In genomic region chr7:118126219-118126875, GRCm38 (mm10) we compare ENCODE assay signal across 10 mouse cellular contexts. TPM values are rescaled to one million over a fixed set of nuclear protein-coding genes. Genes with fewer than 3 reads are reported as not detected.
A peak's percentile ranks its signal among the peaks of the same experiment; 100 is the strongest.
DNase-seq lines count a peak whose midpoint lies in the region; ATAC-seq and TF ChIP-seq lines count a peak whose summit lies in the region.
"Had no signal": no experiment of that assay in that cellular context is flagged by ENCODE, and none has a peak within 500 bp of the region (broad histone marks: within the 10 kb centered on the region; RNA-seq: fewer than 3 reads in every experiment).

No protein-coding gene starts in this region.

- H3K4me2 ChIP-seq in intestine, embryonic 14.5 days (ENCODE audit: low read length) = peak overlapping the region; percentile 75
- no peak overlapping the region for H3K4me2 ChIP-seq in intestine, postnatal 0 days (replicated peaks; ENCODE audit: low read depth)
- peak overlapping the region; percentile 77 for H3K4me2 ChIP-seq in midbrain, embryonic 13.5 days (replicated peaks)
- H3K4me2 ChIP-seq in midbrain, embryonic 16.5 days (ENCODE audit: low read length) = no peak overlapping the region
- peak overlapping the region; percentile 80 for H3K4me2 ChIP-seq in forebrain, embryonic 13.5 days
- peak overlapping the region; percentile 67 for H3K4me2 ChIP-seq in stomach, embryonic 16.5 days (ENCODE audit: low read depth, low read length)

- H3K27ac ChIP-seq in intestine, embryonic 14.5 days (ENCODE audit: low read depth) = no peak overlapping the region
- H3K27ac ChIP-seq in intestine, postnatal 0 days (ENCODE audit: low read depth, low read length) = no peak overlapping the region
- no peak overlapping the region for H3K27ac ChIP-seq in midbrain, embryonic 13.5 days
- no peak overlapping the region for H3K27ac ChIP-seq in midbrain, embryonic 16.5 days (ENCODE audit: low read length)
- H3K27ac ChIP-seq in forebrain, embryonic 13.5 days = no peak overlapping the region
- no peak overlapping the region for H3K27ac ChIP-seq in stomach, embryonic 16.5 days (ENCODE audit: low read length)
- H3K27ac ChIP-seq: neural tube, embryonic 15.5 days had no signal

- DNase-seq in intestine, embryonic 14.5 days (ENCODE audit: low spot score) = no peak
- no peak for DNase-seq in urinary bladder, postnatal 14 days (ENCODE audit: low spot score)
- DNase-seq: thymus, adult 18-20 months had no signal

- no peaks in the 10 kb centered on the region for H3K9me3 ChIP-seq in intestine, embryonic 14.5 days (ENCODE audit: control insufficient read depth, low read length)
- H3K9me3 ChIP-seq in intestine, postnatal 0 days (ENCODE audit: control insufficient read depth) = no peaks in the 10 kb centered on the region
- no peaks in the 10 kb centered on the region for H3K9me3 ChIP-seq in midbrain, embryonic 13.5 days
- no peaks in the 10 kb centered on the region for H3K9me3 ChIP-seq in midbrain, embryonic 16.5 days (replicated peaks; ENCODE audit: control insufficient read depth, low read length, poor library complexity, severe bottlenecking)
- H3K9me3 ChIP-seq in forebrain, embryonic 13.5 days (replicated peaks) = no peaks in the 10 kb centered on the region
- no peaks in the 10 kb centered on the region for H3K9me3 ChIP-seq in stomach, embryonic 16.5 days (replicated peaks; ENCODE audit: control insufficient read depth, low read length)
- H3K9me3 ChIP-seq: megakaryocyte, embryonic 14.5 days; neural tube, embryonic 15.5 days had no signal

- 0 out of 2 replicates have a peak overlapping the region, but pooled peaks have one; percentile 1 for H3K4me3 ChIP-seq in intestine, embryonic 14.5 days (ENCODE audit: low read depth, low read length)
- no peak overlapping the region for H3K4me3 ChIP-seq in intestine, postnatal 0 days (ENCODE audit: low read depth, low read length)
- H3K4me3 ChIP-seq in midbrain, embryonic 13.5 days (replicated peaks) = 0 out of 2 replicates have a peak overlapping the region, but pooled peaks have one; percentile 0
- no peak overlapping the region for H3K4me3 ChIP-seq in midbrain, embryonic 16.5 days (ENCODE audit: low read depth, low read length)
- no peak overlapping the region; the same call in 1 of the 2 replicates for H3K4me3 ChIP-seq in forebrain, embryonic 13.5 days
- no peak overlapping the region for H3K4me3 ChIP-seq in stomach, embryonic 16.5 days (replicated peaks; ENCODE audit: low read length)
- H3K4me3 ChIP-seq: megakaryocyte, embryonic 14.5 days; neural tube, embryonic 15.5 days had no signal

- H3K9ac ChIP-seq in intestine, embryonic 14.5 days (ENCODE audit: low read length) = no peak overlapping the region
- no peak overlapping the region for H3K9ac ChIP-seq in intestine, postnatal 0 days (ENCODE audit: low read depth, low read length)
- H3K9ac ChIP-seq in midbrain, embryonic 13.5 days (replicated peaks) = 0 out of 2 replicates have a peak overlapping the region, but pooled peaks have one; percentile 32
- H3K9ac ChIP-seq in midbrain, embryonic 16.5 days (ENCODE audit: low read depth, low read length) = no peak overlapping the region
- H3K9ac ChIP-seq in forebrain, embryonic 13.5 days = peak overlapping the region; percentile 45; the same call in 1 of the 2 replicates
- H3K9ac ChIP-seq in stomach, embryonic 16.5 days (ENCODE audit: low read length) = no peak overlapping the region
- H3K9ac ChIP-seq: neural tube, embryonic 15.5 days had no signal

- no peak for TF ChIP-seq CTCF in intestine, postnatal 0 days (IDR thresholded peaks at IDR 0.05; ENCODE audit: low read depth)

- peaks cover 21% of the 10 kb centered on the region for H3K4me1 ChIP-seq in intestine, embryonic 14.5 days (replicated peaks; ENCODE audit: control insufficient read depth, insufficient read depth, low read length)
- H3K4me1 ChIP-seq in intestine, postnatal 0 days (replicated peaks; ENCODE audit: control insufficient read depth, insufficient read depth, low read length) = peaks cover 4% of the 10 kb centered on the region; the same call in 1 of the 2 replicates
- peaks cover 37% of the 10 kb centered on the region for H3K4me1 ChIP-seq in midbrain, embryonic 13.5 days (replicated peaks)
- peaks cover 30% of the 10 kb centered on the region for H3K4me1 ChIP-seq in midbrain, embryonic 16.5 days (ENCODE audit: control insufficient read depth, insufficient read depth, low read length)
- peaks cover 41% of the 10 kb centered on the region for H3K4me1 ChIP-seq in forebrain, embryonic 13.5 days
- H3K4me1 ChIP-seq in stomach, embryonic 16.5 days (ENCODE audit: control insufficient read depth, insufficient read depth, low read length) = peaks cover 24% of the 10 kb centered on the region

- no peak for ATAC-seq in intestine, embryonic 14.5 days (replicated peaks; ENCODE audit: low FRiP score, low TSS enrichment, low read depth)
- ATAC-seq in intestine, postnatal 0 days = no peak
- ATAC-seq in midbrain, embryonic 13.5 days = no peak
- ATAC-seq in midbrain, embryonic 16.5 days = no peak
- no peak for ATAC-seq in forebrain, embryonic 13.5 days
- no peak for ATAC-seq in stomach, embryonic 16.5 days (ENCODE audit: insufficient read depth, low FRiP score)

- 58% methylated on average over 11 of the region's 11 CpGs for WGBS in intestine, embryonic 14.5 days
- WGBS in intestine, postnatal 0 days = 61% methylated on average over 11 of the region's 11 CpGs
- WGBS in midbrain, embryonic 13.5 days = 70% methylated on average over 11 of the region's 11 CpGs
- 67% methylated on average over 11 of the region's 11 CpGs for WGBS in midbrain, embryonic 16.5 days
- 75% methylated on average over 11 of the region's 11 CpGs for WGBS in forebrain, embryonic 13.5 days
- 50% methylated on average over 11 of the region's 11 CpGs for WGBS in stomach, embryonic 16.5 days

- no peaks in the 10 kb centered on the region for H3K27me3 ChIP-seq in intestine, embryonic 14.5 days (replicated peaks; ENCODE audit: control insufficient read depth, insufficient read depth, low read length)
- no peaks in the 10 kb centered on the region for H3K27me3 ChIP-seq in intestine, postnatal 0 days (replicated peaks; ENCODE audit: control insufficient read depth, insufficient read depth, low read length)
- H3K27me3 ChIP-seq in midbrain, embryonic 13.5 days = no peaks in the 10 kb centered on the region
- H3K27me3 ChIP-seq in midbrain, embryonic 16.5 days (ENCODE audit: control insufficient read depth, insufficient read depth, low read depth, low read length) = no peaks in the 10 kb centered on the region
- no peaks in the 10 kb centered on the region for H3K27me3 ChIP-seq in forebrain, embryonic 13.5 days
- no peaks in the 10 kb centered on the region for H3K27me3 ChIP-seq in stomach, embryonic 16.5 days (ENCODE audit: control insufficient read depth, insufficient read depth, low read length)
- H3K27me3 ChIP-seq: megakaryocyte, embryonic 14.5 days; neural tube, embryonic 15.5 days had no signal

- H3K36me3 ChIP-seq in intestine, embryonic 14.5 days (ENCODE audit: control insufficient read depth, insufficient read depth, low read length) = peaks cover 38% of the 10 kb centered on the region
- H3K36me3 ChIP-seq in intestine, postnatal 0 days (ENCODE audit: control insufficient read depth, insufficient read depth) = peaks cover 27% of the 10 kb centered on the region
- peaks cover 37% of the 10 kb centered on the region for H3K36me3 ChIP-seq in midbrain, embryonic 13.5 days
- peaks cover 10% of the 10 kb centered on the region for H3K36me3 ChIP-seq in midbrain, embryonic 16.5 days (ENCODE audit: control insufficient read depth, insufficient read depth, low read length)
- peaks cover 46% of the 10 kb centered on the region for H3K36me3 ChIP-seq in forebrain, embryonic 13.5 days (ENCODE audit: poor library complexity, severe bottlenecking)
- peaks cover 17% of the 10 kb centered on the region for H3K36me3 ChIP-seq in stomach, embryonic 16.5 days (ENCODE audit: control insufficient read depth, insufficient read depth, low read length)

RNA-seq across cellular contexts. Expression of gene Arl6ip1, which starts 3.1 kb away (rescaled TPM):
- polyA plus RNA-seq in intestine, embryonic 14.5 days (2014; fragmentation: Nextera tagmentation; extraction: Ambion mirVana) = 323 and 348 TPM in 2 replicates
- 587 and 610 TPM in 2 replicates for polyA plus RNA-seq in intestine, postnatal 0 days (2015; fragmentation: Nextera tagmentation; extraction: Ambion mirVana)
- polyA plus RNA-seq in midbrain, embryonic 13.5 days (2015; fragmentation: Nextera tagmentation; extraction: Ambion mirVana) = 509 and 609 TPM in 2 replicates
- 556 and 565 TPM in 2 replicates for polyA plus RNA-seq in midbrain, embryonic 16.5 days (2015; fragmentation: Nextera tagmentation; extraction: Ambion mirVana)
- polyA plus RNA-seq in forebrain, embryonic 13.5 days (2015; fragmentation: Nextera tagmentation; extraction: Ambion mirVana) = 696 and 753 TPM in 2 replicates
- polyA plus RNA-seq in stomach, embryonic 16.5 days (2015; fragmentation: Nextera tagmentation; extraction: Ambion mirVana) = 340 and 363 TPM in 2 replicates

RNA-seq across cellular contexts. Expression of gene Rps15a, which starts 10.4 kb away (rescaled TPM):
- polyA plus RNA-seq in intestine, embryonic 14.5 days (2014; fragmentation: Nextera tagmentation; extraction: Ambion mirVana) = 894 and 1,000 TPM in 2 replicates
- 433 and 466 TPM in 2 replicates for polyA plus RNA-seq in intestine, postnatal 0 days (2015; fragmentation: Nextera tagmentation; extraction: Ambion mirVana)
- 555 and 560 TPM in 2 replicates for polyA plus RNA-seq in midbrain, embryonic 13.5 days (2015; fragmentation: Nextera tagmentation; extraction: Ambion mirVana)
- 325 and 344 TPM in 2 replicates for polyA plus RNA-seq in midbrain, embryonic 16.5 days (2015; fragmentation: Nextera tagmentation; extraction: Ambion mirVana)
- 632 and 719 TPM in 2 replicates for polyA plus RNA-seq in forebrain, embryonic 13.5 days (2015; fragmentation: Nextera tagmentation; extraction: Ambion mirVana)
- polyA plus RNA-seq in stomach, embryonic 16.5 days (2015; fragmentation: Nextera tagmentation; extraction: Ambion mirVana) = 598 and 707 TPM in 2 replicates

Comparison
In these comparisons a context has a peak if more than half of its experiments do, and no peak if none do; other contexts are left out.
1. H3K4me2 ChIP-seq: peak in intestine, embryonic 14.5 days (single experiment), midbrain, embryonic 13.5 days (single experiment), forebrain, embryonic 13.5 days (single experiment) and stomach, embryonic 16.5 days (single experiment); none in intestine, postnatal 0 days (single experiment) and midbrain, embryonic 16.5 days (single experiment).
2. H3K4me3 ChIP-seq: peak in intestine, embryonic 14.5 days (single experiment) and midbrain, embryonic 13.5 days (single experiment); none in intestine, postnatal 0 days (single experiment), midbrain, embryonic 16.5 days (single experiment), forebrain, embryonic 13.5 days (single experiment) and stomach, embryonic 16.5 days (single experiment).
3. H3K9ac ChIP-seq: peak in midbrain, embryonic 13.5 days (single experiment) and forebrain, embryonic 13.5 days (single experiment); none in intestine, embryonic 14.5 days (single experiment), intestine, postnatal 0 days (single experiment), midbrain, embryonic 16.5 days (single experiment) and stomach, embryonic 16.5 days (single experiment).